Comparison of ENCODE assay signal across 33 mouse cellular contexts in the genomic region with DNA sequence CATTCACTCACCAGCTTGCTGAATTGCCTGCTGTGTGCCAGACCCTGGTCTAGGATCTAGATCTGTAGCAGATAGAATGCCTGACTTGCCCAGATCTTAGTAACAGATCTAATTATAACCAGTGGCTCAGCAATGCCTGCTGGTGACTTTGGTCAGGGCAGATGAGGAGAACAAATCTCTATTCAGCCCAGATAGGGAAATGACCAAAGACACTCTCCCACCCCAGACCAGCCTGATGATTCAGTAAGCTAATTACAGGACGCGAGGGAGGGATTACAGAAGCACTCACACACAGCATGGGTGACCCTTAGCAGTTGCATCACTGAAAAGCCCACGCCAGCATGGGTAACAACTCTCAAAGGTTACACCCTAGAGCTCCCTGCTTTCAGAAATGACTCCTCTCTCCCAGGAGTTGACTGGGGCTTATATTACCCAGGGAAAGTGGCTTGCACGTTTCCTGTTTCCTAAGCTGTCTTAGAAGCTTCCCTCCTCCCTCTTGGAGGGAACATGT. TPM values are rescaled to one million over a fixed set of nuclear protein-coding genes. Genes with fewer than 3 reads are reported as not detected.
DNase-seq lines count a peak whose midpoint lies in the region; ATAC-seq lines count a peak whose summit lies in the region.
"Had no signal": no experiment of that assay in that cellular context is flagged by ENCODE, and none has a peak within 500 bp of the region (broad histone marks: within the 10 kb centered on the region; RNA-seq: fewer than 3 reads in every experiment).

No protein-coding gene starts in this region.

- WGBS in hindbrain, embryonic 16.5 days: 55% methylated on average over 4 of the region's 4 CpGs

- H3K9me3 ChIP-seq in hindbrain, embryonic 16.5 days (ENCODE audit: control insufficient read depth, low read length): no peaks in the 10 kb centered on the region
- H3K9me3 ChIP-seq: forebrain, embryonic 12.5 days; hindbrain, embryonic 10.5 days; limb, embryonic 13.5 days; liver, embryonic 12.5 days; midbrain, embryonic 15.5 days; neural tube, embryonic 13.5 days had no signal

- no peak for ATAC-seq in hindbrain, embryonic 16.5 days
- ATAC-seq: CD4-positive, CD25-positive, alpha-beta regulatory T cell, adult 4 months; intestine, postnatal 0 days; liver, embryonic 12.5 days; midbrain, embryonic 15.5 days had no signal

- no peak overlapping the region for H3K4me3 ChIP-seq in hindbrain, embryonic 16.5 days (ENCODE audit: low read length)
- H3K4me3 ChIP-seq: forebrain, embryonic 12.5 days; hindbrain, embryonic 10.5 days; limb, embryonic 13.5 days; liver, embryonic 12.5 days; midbrain, embryonic 15.5 days; neural tube, embryonic 13.5 days had no signal

- peak; percentile 38 for DNase-seq in retina, postnatal 1 day
- no peak for DNase-seq in retina, embryonic 14.5 days (ENCODE audit: low spot score)
- DNase-seq in Muller cell, postnatal 12 days (ENCODE audit: inconsistent ontology term): peak; percentile 45
- DNase-seq in fibroblast of lung, adult 2 months (ENCODE audit: low read depth): peak; percentile 38
- DNase-seq in heart, postnatal 10 days: no peak
- DNase-seq in heart, postnatal 36 days: no peak
- DNase-seq: adrenal gland, postnatal 14 days; cerebellum, adult 11 months; cerebellum, adult 9-11 months; gastrocnemius, postnatal 25 days; lung, adult 18-20 months; lung, postnatal 10 days; right cerebral cortex, adult 18-20 months; right cerebral cortex, postnatal 4 days; thymus, postnatal 14 days had no signal

- no peak overlapping the region for H3K27ac ChIP-seq in hindbrain, embryonic 16.5 days (ENCODE audit: low read depth, low read length)
- H3K27ac ChIP-seq: forebrain, embryonic 12.5 days; hindbrain, embryonic 10.5 days; limb, embryonic 13.5 days; liver, embryonic 12.5 days; midbrain, embryonic 15.5 days; neural tube, embryonic 13.5 days had no signal

- no peaks in the 10 kb centered on the region for H3K27me3 ChIP-seq in hindbrain, embryonic 16.5 days (replicated peaks; ENCODE audit: control insufficient read depth, insufficient read depth, low read length)
- H3K27me3 ChIP-seq: limb, embryonic 13.5 days; midbrain, embryonic 15.5 days; neural tube, embryonic 13.5 days had no signal

- intact Hi-C loops in heart, postnatal 10 days (cut with DNase I): loop anchor here (5.0 kb wide), 1 partner anchor 353 kb away; no protein-coding TSS in a partner anchor
- intact Hi-C loops in heart, postnatal 36 days (cut with DNase I): loop anchor here (5.0 to 10.0 kb wide), 2 partner anchors 114 to 528 kb away; no protein-coding TSS in a partner anchor

- H3K4me2 ChIP-seq in hindbrain, embryonic 16.5 days (ENCODE audit: low read length): no peak overlapping the region
- H3K4me2 ChIP-seq: forebrain, embryonic 12.5 days; limb, embryonic 13.5 days; liver, embryonic 12.5 days; midbrain, embryonic 15.5 days; neural tube, embryonic 13.5 days had no signal

- H3K36me3 ChIP-seq in hindbrain, embryonic 16.5 days (ENCODE audit: control insufficient read depth, insufficient read depth, low read length): no peaks in the 10 kb centered on the region
- H3K36me3 ChIP-seq: forebrain, embryonic 12.5 days; hindbrain, embryonic 10.5 days; limb, embryonic 13.5 days; liver, embryonic 12.5 days; midbrain, embryonic 15.5 days; neural tube, embryonic 13.5 days had no signal

- H3K9ac ChIP-seq in hindbrain, embryonic 16.5 days (ENCODE audit: low read depth, low read length): no peak overlapping the region
- H3K9ac ChIP-seq: forebrain, embryonic 12.5 days; limb, embryonic 13.5 days; liver, embryonic 12.5 days; midbrain, embryonic 15.5 days; neural tube, embryonic 13.5 days had no signal

- H3K4me1 ChIP-seq in hindbrain, embryonic 16.5 days (ENCODE audit: control insufficient read depth, insufficient read depth, low read depth, low read length): no peaks in the 10 kb centered on the region
- H3K4me1 ChIP-seq: forebrain, embryonic 12.5 days; hindbrain, embryonic 10.5 days; limb, embryonic 13.5 days; midbrain, embryonic 15.5 days had no signal

RNA-seq across cellular contexts. Expression of gene Mettl2, which starts 5.6 kb away (rescaled TPM):
- 30.3 and 31.2 TPM in 2 replicates for polyA plus RNA-seq in hindbrain, embryonic 16.5 days (2015; fragmentation: Nextera tagmentation; extraction: Ambion mirVana)
- 10 to 100 TPM; 13.6 to 14.3 TPM for total RNA-seq in heart, postnatal 10 days (2021)
- 10 to 100 TPM; 10.9 to 11.2 TPM for total RNA-seq in heart, postnatal 36 days (2021)

RNA-seq across cellular contexts. Expression of gene Gm10842, which starts 26.1 kb away (rescaled TPM):
- polyA plus RNA-seq in hindbrain, embryonic 16.5 days (2015; fragmentation: Nextera tagmentation; extraction: Ambion mirVana): not detected in 2 replicates
- total RNA-seq in heart, postnatal 10 days (2021): not detected
- not detected for total RNA-seq in heart, postnatal 36 days (2021)
- total RNA-seq: adrenal gland, postnatal 14 days; common myeloid progenitor, adult 5-6 weeks; ES-E14; gastrocnemius, postnatal 25 days; left cerebral cortex, adult 18-20 months; left cerebral cortex, postnatal 25 days; megakaryocyte progenitor cell, adult 5-6 weeks had no signal
- polyA plus RNA-seq: CD4-positive, CD25-positive, alpha-beta regulatory T cell, adult 4 months; forebrain, embryonic 12.5 days; heart, embryonic 16.5 days; hindbrain, embryonic 10.5 days; intestine, postnatal 0 days; kidney, embryonic 14.5 days; large intestine, adult 2 months; limb, embryonic 13.5 days; liver, embryonic 12.5 days; midbrain, embryonic 15.5 days; neural tube, embryonic 13.5 days; stomach, embryonic 14.5 days had no signal

RNA-seq across cellular contexts. Expression of gene Efcab3, which starts 57.2 kb away (rescaled TPM):
- not detected in 2 replicates for polyA plus RNA-seq in hindbrain, embryonic 16.5 days (2015; fragmentation: Nextera tagmentation; extraction: Ambion mirVana)
- total RNA-seq in heart, postnatal 10 days (2021): not detected
- total RNA-seq in heart, postnatal 36 days (2021): not detected
- total RNA-seq: common myeloid progenitor, adult 5-6 weeks; gastrocnemius, postnatal 25 days; megakaryocyte progenitor cell, adult 5-6 weeks had no signal
- polyA plus RNA-seq: CD4-positive, CD25-positive, alpha-beta regulatory T cell, adult 4 months; forebrain, embryonic 12.5 days; heart, embryonic 16.5 days; hindbrain, embryonic 10.5 days; large intestine, adult 2 months; liver, embryonic 12.5 days; midbrain, embryonic 15.5 days; neural tube, embryonic 13.5 days had no signal

RNA-seq across cellular contexts. Expression of gene Tlk2, which starts 58.0 kb away (rescaled TPM):
- polyA plus RNA-seq in hindbrain, embryonic 16.5 days (2015; fragmentation: Nextera tagmentation; extraction: Ambion mirVana): 12.4 and 16.7 TPM in 2 replicates
- total RNA-seq in heart, postnatal 10 days (2021): 10 to 100 TPM; 47.9 to 50.7 TPM
- total RNA-seq in heart, postnatal 36 days (2021): 10 to 100 TPM; 39.6 to 41.2 TPM

Comparison
In these comparisons a context has a peak if more than half of its experiments do, and no peak if none do; other contexts are left out.
1. DNase-seq: peak in retina, postnatal 1 day (single experiment), Muller cell, postnatal 12 days (single experiment) and fibroblast of lung, adult 2 months (single experiment); none in retina, embryonic 14.5 days (single experiment), heart, postnatal 10 days (0 of 2) and heart, postnatal 36 days (0 of 2).